Mouse (Mus musculus): ENCODE results near the gene Mfsd2a. TPM values are rescaled to one million over a fixed set of nuclear protein-coding genes. Genes with fewer than 3 reads are reported as not detected.

Gene Mfsd2a
- polyA plus RNA-seq (2012; rRNA removed) = 3.5 and 4.2 TPM in 2 replicates

DNA sequence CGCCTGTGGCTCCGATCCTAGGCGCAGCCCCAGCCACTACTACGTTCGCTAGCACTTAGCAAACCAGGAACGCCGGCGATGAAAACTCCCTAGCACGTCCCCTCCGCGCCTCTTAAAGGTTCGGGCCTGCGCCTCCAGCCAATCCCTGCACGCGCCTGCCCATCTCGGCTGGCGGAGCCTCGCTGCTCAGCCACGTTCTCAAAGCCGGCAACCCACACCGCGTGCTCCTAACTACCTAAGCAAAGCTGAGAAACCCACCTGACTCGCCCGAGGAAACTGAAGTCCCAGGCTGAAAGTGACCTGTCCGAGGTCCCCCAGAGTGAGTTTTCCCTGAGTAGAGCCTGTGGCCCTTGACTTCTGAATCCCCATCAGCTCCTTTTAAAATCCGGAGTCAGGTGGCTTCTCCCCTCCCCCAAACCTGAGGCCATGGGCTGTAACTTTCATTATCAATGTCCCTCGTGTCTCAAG, at the start of gene Mfsd2a:
Gene Mfsd2a (minus strand): TSS at position 89 of the 468 bp plus-strand sequence.

DNA sequence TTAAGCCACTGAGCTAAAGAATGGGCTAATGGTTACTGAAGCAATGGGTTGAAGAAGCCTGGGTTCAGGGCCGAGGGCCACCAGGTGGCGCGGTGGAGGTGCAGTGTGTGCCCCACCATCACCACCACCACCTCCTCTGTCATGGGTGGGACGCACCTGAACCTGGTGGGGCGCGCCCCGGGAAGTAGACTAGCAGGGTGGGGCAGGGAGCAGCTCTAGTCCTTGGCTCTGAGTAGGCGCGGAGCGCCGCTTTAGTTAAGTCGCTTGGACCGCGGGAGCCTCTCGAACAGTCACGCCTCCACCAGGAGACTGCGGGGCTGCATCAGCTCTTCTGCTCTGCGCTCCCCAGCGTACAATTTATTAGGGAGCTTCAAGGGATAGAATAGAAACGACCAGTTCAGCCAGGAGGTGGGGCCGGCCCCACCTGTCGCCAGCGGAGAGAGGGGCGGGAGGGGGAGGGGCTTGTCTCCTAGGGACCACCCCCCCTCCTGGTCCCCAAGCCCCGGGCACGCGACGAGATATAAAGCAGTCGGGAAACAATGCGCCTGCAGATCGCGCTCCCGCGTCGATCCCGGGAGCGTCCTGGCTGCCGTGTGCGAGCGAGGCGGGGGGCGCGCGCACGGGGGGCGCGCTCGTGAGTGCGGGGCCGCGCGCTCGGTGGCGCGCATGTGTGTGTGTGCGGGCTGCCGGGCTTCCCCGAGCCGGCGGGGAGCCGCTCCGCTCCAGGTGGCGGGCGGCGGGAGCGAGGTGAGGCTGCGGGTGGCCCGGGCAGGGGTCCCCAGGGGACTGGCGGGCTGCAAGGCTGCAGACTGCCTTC, 34.6 kb upstream of the Mfsd2a start, which contains the start of gene Mycl:
Gene Mycl (plus strand): TSS at position 249 of the 817 bp plus-strand sequence.

Other genes with a start within 250 kb of the Mfsd2a start
- 12.1 and 17.2 TPM in 2 replicates for gene Ppt1, start 124.9 kb downstream of the Mfsd2a start, polyA plus RNA-seq (2012; rRNA removed)
- gene Cap1, start 75.1 kb downstream of the Mfsd2a start, polyA plus RNA-seq (2012; rRNA removed) = 104 and 107 TPM in 2 replicates
- gene Mycl, start 34.5 kb upstream of the Mfsd2a start, polyA plus RNA-seq (2012; rRNA removed) = 8.3 and 9.4 TPM in 2 replicates
- gene Trit1, start 55.4 kb upstream of the Mfsd2a start, polyA plus RNA-seq (2012; rRNA removed) = 3.2 and 3.9 TPM in 2 replicates
- gene Bmp8b, start 144.0 kb upstream of the Mfsd2a start, polyA plus RNA-seq (2012; rRNA removed) = 3.5 and 5.2 TPM in 2 replicates
- gene Oxct2b, start 155.1 kb upstream of the Mfsd2a start, polyA plus RNA-seq (2012; rRNA removed) = 0.32 and 0.36 TPM in 2 replicates
- 10.4 and 11.8 TPM in 2 replicates for gene Ppie, start 178.8 kb upstream of the Mfsd2a start, polyA plus RNA-seq (2012; rRNA removed)
- 1.3 and 1.4 TPM in 2 replicates for gene Hpcal4, start 222.0 kb upstream of the Mfsd2a start, polyA plus RNA-seq (2012; rRNA removed)
- gene Nt5c1a, start 240.3 kb upstream of the Mfsd2a start, polyA plus RNA-seq (2012; rRNA removed) = 2.4 and 4.6 TPM in 2 replicates